Mouse (Mus musculus) MEL (cell line): ENCODE measurements around the gene Zpr1. TPM values are rescaled to one million over a fixed set of nuclear protein-coding genes. Genes with fewer than 3 reads are reported as not detected.

Experiments used
- DNase-seq: peaks from one replicate; pipeline ENCODE4 v3.0.0; 2011; ENCODE audit warnings: low read depth, low spot score
- H3K27ac ChIP-seq: 2 replicates; pipeline ENCODE4 v1.5.1; 2012; ENCODE audit warnings: low read depth, mild to moderate bottlenecking, control low read depth, low read length, moderate library complexity; ENCODE audit not compliant: control insufficient read depth
- H3K27me3 ChIP-seq, 2 experiments: fragments of 150-350 bp in 1 of 2; sonication (generic) in 1 of 2; 2 replicates each; pipeline ENCODE4 v1.6.1; 2012; ENCODE audit warnings: low read length in 2 of 2, mild to moderate bottlenecking in 2 of 2, improper control_type of control experiment in 1 of 2, moderate library complexity in 1 of 2; ENCODE audit not compliant: insufficient read depth in 2 of 2, control insufficient read depth in 1 of 2
- H3K36me3 ChIP-seq, 2 experiments: 2 replicates each; pipeline ENCODE4 v1.6.1; 2012 to 2014; ENCODE audit warnings: low read length in 2 of 2, improper control_type of control experiment in 1 of 2, inconsistent platforms in 1 of 2, mild to moderate bottlenecking in 1 of 2; ENCODE audit not compliant: insufficient read depth in 2 of 2, control insufficient read depth in 1 of 2
- H3K4me1 ChIP-seq, 2 experiments: fragments of 150-350 bp in 1 of 2; sonication (generic) in 1 of 2; 2 replicates each; pipeline ENCODE4 v1.6.1; 2012; ENCODE audit warnings: low read length in 2 of 2, improper control_type of control experiment in 1 of 2, mild to moderate bottlenecking in 1 of 2; ENCODE audit not compliant: insufficient read depth in 2 of 2, control insufficient read depth in 1 of 2
- H3K4me3 ChIP-seq, 2 experiments: fragments of 150-350 bp in 1 of 2; sonication (generic) in 1 of 2; 2 replicates each; pipeline ENCODE4 v1.5.1; 2012; ENCODE audit warnings: low read depth in 2 of 2, low read length in 2 of 2, mild to moderate bottlenecking in 2 of 2, moderate library complexity in 2 of 2, control low read depth in 1 of 2, improper control_type of control experiment in 1 of 2; ENCODE audit not compliant: control insufficient read depth in 1 of 2, insufficient read depth in 1 of 2
- H3K79me2 ChIP-seq: 2 replicates; pipeline ENCODE4 v1.6.1; 2012; ENCODE audit warnings: mild to moderate bottlenecking, low read length, moderate library complexity; ENCODE audit not compliant: control insufficient read depth, poor library complexity, insufficient read depth
- H3K9ac ChIP-seq: 2 replicates; pipeline ENCODE4 v1.6.1; 2012; ENCODE audit warnings: low read depth, mild to moderate bottlenecking, control low read depth, low read length, moderate library complexity; ENCODE audit not compliant: control insufficient read depth, poor library complexity, severe bottlenecking
- H3K9me3 ChIP-seq: fragments of 150-350 bp; sonication (generic); replicated peaks from 2 replicates; pipeline ENCODE4 v1.6.1; 2012; ENCODE audit warnings: mild to moderate bottlenecking, low read length, improper control_type of control experiment, moderate library complexity; ENCODE audit not compliant: insufficient read depth
- CHD1 ChIP-seq: IDR thresholded peaks from 2 replicates; pipeline ENCODE4 v1.6.1; 2012; ENCODE audit warnings: low read depth, mild to moderate bottlenecking, inconsistent platforms, low read length, improper control_type of control experiment
- CHD2 ChIP-seq: IDR thresholded peaks from 2 replicates; pipeline ENCODE4 v1.6.1; 2011; ENCODE audit warnings: low read length, improper control_type of control experiment
- E2F4 ChIP-seq: IDR thresholded peaks from 2 replicates; pipeline ENCODE4 v1.6.1; 2011; ENCODE audit warnings: low read depth, low read length, improper control_type of control experiment, borderline replicate concordance
- ELF1 ChIP-seq: IDR thresholded peaks from 2 replicates; pipeline ENCODE4 v1.6.1; 2014; ENCODE audit warnings: low read depth, mild to moderate bottlenecking, inconsistent platforms, low read length, improper control_type of control experiment, moderate library complexity
- ETS1 ChIP-seq: IDR thresholded peaks from 2 replicates; pipeline ENCODE4 v1.6.1; 2012; ENCODE audit warnings: low read depth, mild to moderate bottlenecking, inconsistent platforms, low read length, improper control_type of control experiment, moderate library complexity
- GATA1 ChIP-seq: IDR thresholded peaks from 2 replicates; pipeline ENCODE4 v1.6.1; 2011; ENCODE audit warnings: low read depth, low read length, improper control_type of control experiment
- JUND ChIP-seq: IDR thresholded peaks from 2 replicates; pipeline ENCODE4 v1.6.1; 2011; ENCODE audit warnings: low read depth, mild to moderate bottlenecking, improper control_type of control experiment, low read length
- KAT2A ChIP-seq: conservative IDR thresholded peaks from 2 replicates; pipeline ENCODE4 v1.6.1; 2012; ENCODE audit warnings: low read depth, low read length, improper control_type of control experiment, inconsistent platforms
- MAFK ChIP-seq: IDR thresholded peaks from 2 replicates; pipeline ENCODE4 v1.6.1; 2011; ENCODE audit warnings: low read depth, mild to moderate bottlenecking, low read length, improper control_type of control experiment, borderline replicate concordance
- MAX ChIP-seq: IDR thresholded peaks from 2 replicates; pipeline ENCODE4 v1.6.1; 2011; ENCODE audit warnings: low read length, improper control_type of control experiment
- MEF2A ChIP-seq: IDR thresholded peaks from 2 replicates; pipeline ENCODE4 v1.6.1; 2014; ENCODE audit warnings: low read depth, mild to moderate bottlenecking, inconsistent platforms, low read length, improper control_type of control experiment; ENCODE audit not compliant: poor library complexity, insufficient replicate concordance, severe bottlenecking; ENCODE audit errors: extremely low read depth
- NELFE ChIP-seq: IDR thresholded peaks from 2 replicates; pipeline ENCODE4 v1.6.1; 2011; ENCODE audit warnings: low read depth, low read length, improper control_type of control experiment
- NRF1 ChIP-seq: IDR thresholded peaks from 2 replicates; pipeline ENCODE4 v1.6.1; 2014; ENCODE audit warnings: low read depth, mild to moderate bottlenecking, inconsistent platforms, low read length, improper control_type of control experiment, moderate library complexity; ENCODE audit not compliant: poor library complexity, insufficient read depth, severe bottlenecking
- POLR2A ChIP-seq, 2 experiments: IDR thresholded peaks; 2 replicates each; pipeline ENCODE4 v1.6.1; 2011 to 2012; ENCODE audit warnings: low read length in 2 of 2, mild to moderate bottlenecking in 2 of 2, control low read depth in 1 of 2, improper control_type of control experiment in 1 of 2, low read depth in 1 of 2, moderate library complexity in 1 of 2; ENCODE audit not compliant: control insufficient read depth in 1 of 2, insufficient read depth in 1 of 2, poor library complexity in 1 of 2
- RCOR1 ChIP-seq: IDR thresholded peaks from 2 replicates; pipeline ENCODE4 v1.6.1; 2012; ENCODE audit warnings: low read depth, mild to moderate bottlenecking, inconsistent platforms, low read length, improper control_type of control experiment
- SIN3A ChIP-seq: IDR thresholded peaks from 2 replicates; pipeline ENCODE4 v1.6.1; 2012; ENCODE audit warnings: low read length, improper control_type of control experiment, inconsistent platforms
- TBP ChIP-seq: IDR thresholded peaks from 2 replicates; pipeline ENCODE4 v1.8.0; 2011; ENCODE audit warnings: low read depth, low read length, improper control_type of control experiment
- UBTF ChIP-seq: IDR thresholded peaks from 2 replicates; pipeline ENCODE4 v1.6.1; 2012; ENCODE audit warnings: low read depth, mild to moderate bottlenecking, inconsistent platforms, low read length, improper control_type of control experiment, moderate library complexity, borderline replicate concordance; ENCODE audit not compliant: insufficient read depth
- USF1 ChIP-seq: IDR thresholded peaks from 2 replicates; pipeline ENCODE4 v1.6.1; 2014; ENCODE audit warnings: low read depth, mild to moderate bottlenecking, inconsistent platforms, low read length, improper control_type of control experiment, moderate library complexity
- ZC3H11A ChIP-seq: IDR thresholded peaks from 2 replicates; pipeline ENCODE4 v1.6.1; 2012; ENCODE audit warnings: low read depth, mild to moderate bottlenecking, inconsistent platforms, low read length, improper control_type of control experiment
- ZKSCAN1 ChIP-seq: IDR thresholded peaks from 2 replicates; pipeline ENCODE4 v1.6.1; 2012; ENCODE audit warnings: low read depth, mild to moderate bottlenecking, inconsistent platforms, low read length, improper control_type of control experiment, moderate library complexity
- ZMIZ1 ChIP-seq: IDR thresholded peaks from 2 replicates; pipeline ENCODE4 v1.6.1; 2012; ENCODE audit warnings: low read depth, mild to moderate bottlenecking, inconsistent platforms, low read length, improper control_type of control experiment, moderate library complexity
- polyA plus RNA-seq, 2 experiments: library from polyadenylated mRNA; stranded (reverse) in 1 of 2; unstranded in 1 of 2; fragments of >175 nt in 1 of 2; fragments of >200 nt in 1 of 2; gene quantifications; 2 replicates each; pipeline versions ENCODE4 v1.2.1 to v1.2.4; 2012; ENCODE audit warnings: low replicate concordance in 2 of 2, low read depth in 1 of 2; ENCODE audit not compliant: insufficient read length in 2 of 2, insufficient read depth in 1 of 2, missing spikeins in 1 of 2
- total RNA-seq: library from RNA; depleted of rRNA; stranded (reverse); fragments of 300-350 nt; gene quantifications from 2 replicates; pipeline ENCODE4 v1.2.3, GENCODE M21; 2012

Gene Zpr1
- total and polyA plus RNA-seq, 3 experiments = 99.7 to 171 TPM; not detected in 1

- H3K36me3 ChIP-seq = no peaks in the 10 kb centered on the region
- no peaks in the 10 kb centered on the region for H3K9me3 ChIP-seq
- H3K27ac ChIP-seq = no peak overlapping the region
- DNase-seq = peak; percentile 25
- no peak overlapping the region for H3K4me3 ChIP-seq
- H3K9ac ChIP-seq = no peak overlapping the region
- H3K79me2 ChIP-seq = no peaks in the 10 kb centered on the region
- TF ChIP-seq ZKSCAN1 (no peak), CHD1 (no peak), ZC3H11A (no peak), USF1 (no peak), KAT2A (no peak), GATA1 (no peak), NELFE (no peak), TBP (no peak), ZMIZ1 (no peak), MAX (no peak), JUND (no peak), ETS1 (no peak), MAFK (no peak), ELF1 (no peak), E2F4 (no peak), POLR2A (IDR thresholded peaks at IDR 0.05; ENCODE audit: control insufficient read depth in 1 of 2, insufficient read depth in 1 of 2, low read depth in 1 of 2, low read length in 2 of 2, poor library complexity in 1 of 2) (no peak), RCOR1 (no peak), UBTF (no peak), SIN3A (no peak)
- TF ChIP-seq, all 39 proteins: peak for 0
- peaks cover 0 to 5% of the 10 kb centered on the region in 2 experiments; a peak in 2 of 4 replicates for H3K27me3 ChIP-seq
- H3K4me1 ChIP-seq = no peaks in the 10 kb centered on the region
Observed at GRCm38 (mm10) chr9:46257546-46257945, 15.3 kb upstream of the Zpr1 start.

GRCm38 (mm10) chr9:46259111-46259510 is 13.8 kb upstream of the Zpr1 start:
- no peaks in the 10 kb centered on the region for H3K79me2 ChIP-seq
- H3K27ac ChIP-seq = no peak overlapping the region
- H3K4me1 ChIP-seq = no peaks in the 10 kb centered on the region
- DNase-seq = no peak
- peaks cover 0 to 5% of the 10 kb centered on the region in 2 experiments; a peak in 2 of 4 replicates for H3K27me3 ChIP-seq
- no peaks in the 10 kb centered on the region for H3K36me3 ChIP-seq
- H3K9ac ChIP-seq = no peak overlapping the region
- no peak overlapping the region for H3K4me3 ChIP-seq
- no peak for TF ChIP-seq NRF1
- no peak for TF ChIP-seq SIN3A
- no peak for TF ChIP-seq CHD2
- TF ChIP-seq TBP = no peak
- no peak for TF ChIP-seq USF1
- TF ChIP-seq MEF2A = no peak
- TF ChIP-seq ELF1 = no peak
- H3K9me3 ChIP-seq = no peaks in the 10 kb centered on the region
